Mouse (Mus musculus) MEL (cell line): ENCODE data around the gene Plcb1.

Source experiments
- CTCF ChIP-seq, 3 experiments: IDR thresholded peaks in 2 of 3; conservative IDR thresholded peaks in 1 of 3; 2 replicates each; pipeline ENCODE4 v1.5.1; 2011 to 2012; ENCODE audit warnings: low read length in 3 of 3, low read depth in 2 of 3, mild to moderate bottlenecking in 2 of 3, improper control_type of control experiment in 1 of 3, inconsistent platforms in 1 of 3, mixed read lengths in 1 of 3, moderate library complexity in 1 of 3; ENCODE audit not compliant: control insufficient read depth in 1 of 3, insufficient read depth in 1 of 3, poor library complexity in 1 of 3, severe bottlenecking in 1 of 3
- KAT2A ChIP-seq: conservative IDR thresholded peaks from 2 replicates; pipeline ENCODE4 v1.6.1; 2012; ENCODE audit warnings: low read depth, low read length, improper control_type of control experiment, inconsistent platforms
- MAFK ChIP-seq: IDR thresholded peaks from 2 replicates; pipeline ENCODE4 v1.6.1; 2011; ENCODE audit warnings: low read depth, mild to moderate bottlenecking, low read length, improper control_type of control experiment, borderline replicate concordance
- MYC ChIP-seq: IDR thresholded peaks from 2 replicates; pipeline ENCODE4 v1.6.1; 2011; ENCODE audit warnings: low read depth, mild to moderate bottlenecking, low read length, improper control_type of control experiment, moderate library complexity
- RCOR1 ChIP-seq: IDR thresholded peaks from 2 replicates; pipeline ENCODE4 v1.6.1; 2012; ENCODE audit warnings: low read depth, mild to moderate bottlenecking, inconsistent platforms, low read length, improper control_type of control experiment

- TF ChIP-seq KAT2A (no peak), RCOR1 (no peak), CTCF (IDR thresholded peaks at IDR 0.05 in 2 of 3, conservative IDR thresholded peaks at IDR 0.05 in 1 of 3; ENCODE audit: control insufficient read depth in 1 of 3, insufficient read depth in 1 of 3, low read depth in 2 of 3, low read length in 3 of 3, poor library complexity in 1 of 3, severe bottlenecking in 1 of 3) (no peak), MAFK (no peak), MYC (no peak)
Measured at GRCm38 (mm10) chr2:134821176-134821575, 35.3 kb downstream of the Plcb1 start.
